Mouse (Mus musculus) induced T-regulatory cell, adult 2 months (primary cell): ENCODE data around the gene Zfp735.

Source experiments
- DNase-seq: peaks from one replicate; pipeline ENCODE4 v3.0.0-alpha.2; 2012; ENCODE audit warnings: low read depth

Zfp735 gene

DNA sequence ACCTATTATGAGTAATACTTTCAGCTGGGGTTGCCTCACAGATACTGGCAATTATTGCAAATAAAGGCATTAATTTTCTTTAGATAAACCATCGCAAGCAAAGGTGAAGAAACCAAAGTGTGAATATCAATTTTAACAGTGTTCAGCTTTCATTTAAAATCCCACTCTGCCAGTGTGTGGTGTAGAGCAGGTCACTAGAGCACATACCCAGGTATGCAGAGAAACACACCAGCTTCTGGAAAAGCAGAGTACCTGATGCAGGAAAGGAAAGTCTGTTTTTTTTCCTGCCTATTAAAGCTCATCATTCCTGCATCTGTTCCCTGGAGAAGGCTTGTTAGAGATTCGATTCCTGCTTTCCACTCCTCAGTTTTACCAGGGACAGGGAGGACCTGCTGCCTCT, at the start of gene Zfp735:
Gene Zfp735 (plus strand): TSS at position 301 of the 400 bp plus-strand sequence.
- DNase-seq = no peak

DNA sequence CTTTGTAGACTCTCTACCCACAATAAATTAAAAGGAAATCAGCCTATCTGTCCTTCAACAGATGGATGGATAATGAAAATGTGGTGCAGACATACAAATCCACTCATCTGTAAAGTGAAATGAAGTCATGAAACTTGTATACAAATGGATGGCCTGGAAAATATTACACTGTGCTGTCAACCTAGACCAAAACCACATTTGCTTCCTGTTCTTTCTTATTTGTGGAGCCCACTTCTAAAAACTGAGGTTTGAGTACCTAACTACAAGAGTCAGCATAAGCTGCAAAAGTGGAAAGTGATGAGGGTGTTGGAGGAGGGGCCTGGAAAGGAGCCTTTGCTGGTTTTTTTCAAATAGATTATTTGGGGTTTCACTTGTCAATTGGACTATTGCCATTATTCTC, 70.5 kb downstream of the Zfp735 start:
- no peak for DNase-seq
